Mouse (Mus musculus): ENCODE data around the gene Gdf11. TPM values are rescaled to one million over a fixed set of nuclear protein-coding genes. Genes with fewer than 3 reads are reported as not detected.

Gene Gdf11
- under 1 TPM; 0.43 to 0.50 TPM for total RNA-seq (2023)

GRCm38 (mm10) chr10:128891296-128892094 lies at the start of gene Gdf11:
Gene Gdf11, minus strand, starts transcription at chr10:128891718.

GRCm38 (mm10) chr10:128933574-128933973 lies 42.1 kb upstream of the Gdf11 start, which contains the start of gene Itga7:
Gene Itga7, plus strand, starts transcription at chr10:128933818.

GRCm38 (mm10) chr10:128923935-128924334 lies 32.4 kb upstream of the Gdf11 start, which contains the start of gene Bloc1s1:
Gene Bloc1s1, minus strand, starts transcription at chr10:128924035.

GRCm38 (mm10) chr10:128922822-128923012 lies 31.2 kb upstream of the Gdf11 start, which contains the start of gene Rdh5:
Gene Rdh5, minus strand, starts transcription at chr10:128922888.

GRCm38 (mm10) chr10:128900698-128901097 lies 9.2 kb upstream of the Gdf11 start, which contains the start of gene Cd63:
Gene Cd63, plus strand, starts transcription at chr10:128900989.

Other genes starting within 250 kb of the Gdf11 start
- under 1 TPM in 1 of 2 experiments, not detected in 1; 0.16 TPM for gene Ikzf4, start 245.7 kb downstream of the Gdf11 start, total RNA-seq (2023)
- gene Suox, start 217.6 kb downstream of the Gdf11 start, total RNA-seq (2023), result 1 to 10 TPM; 2.9 to 4.4 TPM
- 10 to 100 TPM; 87.5 to 89.5 TPM for gene Rab5b, start 195.5 kb downstream of the Gdf11 start, total RNA-seq (2023)
- under 1 TPM; 0.37 to 0.49 TPM for gene Pmel, start 187.5 kb downstream of the Gdf11 start, total RNA-seq (2023)
- gene Cdk2, start 186.7 kb downstream of the Gdf11 start, total RNA-seq (2023), result 10 to 100 TPM; 34.9 to 37.9 TPM
- 10 to 100 TPM; 49.5 to 55.2 TPM for gene Dgka, start 146.9 kb downstream of the Gdf11 start, total RNA-seq (2023)
- gene Pym1, start 143.8 kb downstream of the Gdf11 start, total RNA-seq (2023), result 10 to 100 TPM; 20.3 to 22.7 TPM
- gene Mmp19, start 100.8 kb downstream of the Gdf11 start, total RNA-seq (2023), result 10 to 100 TPM in 1 of 2 experiments, 1 to 10 TPM in 1; 9.8 to 18.0 TPM
- gene Dnajc14, start 87.7 kb downstream of the Gdf11 start, total RNA-seq (2023), result 10 to 100 TPM; 63.2 to 69.8 TPM
- gene Tmem198b, start 87.3 kb downstream of the Gdf11 start, total RNA-seq (2023), result 10 to 100 TPM; 10.8 to 11.1 TPM
- gene Sarnp, start 74.4 kb downstream of the Gdf11 start, total RNA-seq (2023), result 10 to 100 TPM; 40.5 to 49.9 TPM
- 10 to 100 TPM; 30.9 to 41.1 TPM for gene Ormdl2, start 70.1 kb downstream of the Gdf11 start, total RNA-seq (2023)
- 1 to 10 TPM; 3.9 to 5.2 TPM for gene Cd63, start 9.3 kb upstream of the Gdf11 start, total RNA-seq (2023)
- 1 to 10 TPM; 4.9 to 5.2 TPM for gene Rdh5, start 31.2 kb upstream of the Gdf11 start, total RNA-seq (2023)
- 100 to 1,000 TPM in 1 of 2 experiments, 10 to 100 TPM in 1; 85.1 to 109 TPM for gene Bloc1s1, start 32.3 kb upstream of the Gdf11 start, total RNA-seq (2023)
- gene Itga7, start 42.1 kb upstream of the Gdf11 start, total RNA-seq (2023), result not detected
- not detected for gene Mettl7b, start 69.3 kb upstream of the Gdf11 start, total RNA-seq (2023)
- not detected for gene Olfr9, start 97.7 kb upstream of the Gdf11 start, total RNA-seq (2023)
- not detected for gene Olfr763, start 119.1 kb upstream of the Gdf11 start, total RNA-seq (2023)
- not detected for gene Olfr764-ps1, start 148.2 kb upstream of the Gdf11 start, total RNA-seq (2023)
- not detected for gene Olfr765, start 158.3 kb upstream of the Gdf11 start, total RNA-seq (2023)
- gene Olfr766-ps1, start 177.3 kb upstream of the Gdf11 start, total RNA-seq (2023), result not detected
- gene Olfr767, start 191.2 kb upstream of the Gdf11 start, total RNA-seq (2023), result not detected
- gene Olfr768, start 207.7 kb upstream of the Gdf11 start, total RNA-seq (2023), result not detected
- gene Olfr769, start 226.1 kb upstream of the Gdf11 start, total RNA-seq (2023), result not detected
- not detected for gene Olfr770, start 247.3 kb upstream of the Gdf11 start, total RNA-seq (2023)